Mouse (Mus musculus): Measurements from ENCODE around the gene 4921539E11Rik. TPM values are rescaled to one million over a fixed set of nuclear protein-coding genes. Genes with fewer than 3 reads are reported as not detected.
A peak's percentile ranks its signal among the peaks of the same experiment; 100 is the strongest.

4921539E11Rik gene
- polyA plus RNA-seq, 1 experiment, result not detected

- H3K27ac ChIP-seq (ENCODE audit: insufficient read depth, low read length), result peak within 1 kb of the TSS; percentile 74
- no peaks in the 10 kb centered on the region for H3K27me3 ChIP-seq (ENCODE audit: control insufficient read depth, insufficient read depth, low read length)
- peak; percentile 60 for TF ChIP-seq POLR2A (IDR thresholded peaks at IDR 0.05; ENCODE audit: borderline replicate concordance, insufficient read depth, low read length)
- TF ChIP-seq CTCF (IDR thresholded peaks at IDR 0.05; ENCODE audit: borderline replicate concordance, insufficient read depth, low read depth, low read length), result peak; percentile 81
- H3K4me1 ChIP-seq (ENCODE audit: control insufficient read depth, insufficient read depth, low read length), result 0 out of 2 replicates have a peak, but pooled peaks cover 2% of the 10 kb centered on the region
- DNase-seq, result peak; percentile 99 to 100
- under 1% methylated on average over 60 of the region's 61 CpGs for WGBS
- H3K4me3 ChIP-seq (replicated peaks; ENCODE audit: insufficient read depth, low read depth, low read length), result peak within 1 kb of the TSS; percentile 67
Observed at GRCm38 (mm10) chr4:103313587-103314525, 23.2 kb upstream of the 4921539E11Rik start, which contains the start of gene Oma1. Gene Oma1, plus strand, starts transcription at chr4:103313812.

- 13% methylated on average over 1 of the region's 1 CpGs for WGBS
- DNase-seq, result peak; percentile 79 to 82
- Histone ChIP-seq H3K27me3 (ENCODE audit: control insufficient read depth, insufficient read depth, low read length) (no peaks in the 10 kb centered on the region), H3K4me1 (ENCODE audit: control insufficient read depth, insufficient read depth, low read length) (peaks cover 10% of the 10 kb centered on the region), H3K4me3 (replicated peaks; ENCODE audit: insufficient read depth, low read depth, low read length) (no peak overlapping the region), H3K27ac (ENCODE audit: insufficient read depth, low read length) (0 out of 2 replicates have a peak overlapping the region, but pooled peaks have one; percentile 36)
- TF ChIP-seq POLR2A (IDR thresholded peaks at IDR 0.05; ENCODE audit: borderline replicate concordance, insufficient read depth, low read length), result no peak
- no peak for TF ChIP-seq CTCF (IDR thresholded peaks at IDR 0.05; ENCODE audit: borderline replicate concordance, insufficient read depth, low read depth, low read length)
Observed at GRCm38 (mm10) chr4:103303851-103304250, 13.2 kb upstream of the 4921539E11Rik start.

DNA sequence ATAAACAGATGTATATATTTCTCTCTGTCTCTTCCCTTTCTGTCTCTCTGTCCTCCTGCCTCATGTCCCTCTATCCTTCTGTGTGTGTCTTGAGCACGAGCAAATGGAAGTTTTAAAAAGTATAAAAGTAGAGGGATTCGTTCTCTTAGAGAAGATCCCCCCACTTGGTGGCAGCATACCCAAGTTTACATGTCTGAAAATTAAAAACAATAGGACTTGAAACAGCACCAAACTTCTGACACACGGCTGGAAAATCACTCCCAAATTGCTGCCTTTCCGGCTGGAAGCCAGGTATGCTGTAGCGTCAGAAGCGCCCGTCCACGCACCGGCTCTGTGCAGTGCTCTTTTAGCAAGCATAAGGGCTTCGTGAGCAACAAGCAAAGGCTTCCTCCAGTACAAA is 8.7 kb upstream of the 4921539E11Rik start:
- H3K27ac ChIP-seq (ENCODE audit: insufficient read depth, low read length), result no peak overlapping the region
- DNase-seq, result no peak
- 37% methylated on average over 10 of the region's 10 CpGs for whole genome bisulfite sequencing
- TF ChIP-seq POLR2A (IDR thresholded peaks at IDR 0.05; ENCODE audit: borderline replicate concordance, insufficient read depth, low read length) (no peak), CTCF (IDR thresholded peaks at IDR 0.05; ENCODE audit: borderline replicate concordance, insufficient read depth, low read depth, low read length) (no peak)
- no peaks in the 10 kb centered on the region for H3K27me3 ChIP-seq (ENCODE audit: control insufficient read depth, insufficient read depth, low read length)
- peaks cover 9% of the 10 kb centered on the region for H3K4me1 ChIP-seq (ENCODE audit: control insufficient read depth, insufficient read depth, low read length)
- H3K4me3 ChIP-seq (replicated peaks; ENCODE audit: insufficient read depth, low read depth, low read length), result no peak overlapping the region

DNA sequence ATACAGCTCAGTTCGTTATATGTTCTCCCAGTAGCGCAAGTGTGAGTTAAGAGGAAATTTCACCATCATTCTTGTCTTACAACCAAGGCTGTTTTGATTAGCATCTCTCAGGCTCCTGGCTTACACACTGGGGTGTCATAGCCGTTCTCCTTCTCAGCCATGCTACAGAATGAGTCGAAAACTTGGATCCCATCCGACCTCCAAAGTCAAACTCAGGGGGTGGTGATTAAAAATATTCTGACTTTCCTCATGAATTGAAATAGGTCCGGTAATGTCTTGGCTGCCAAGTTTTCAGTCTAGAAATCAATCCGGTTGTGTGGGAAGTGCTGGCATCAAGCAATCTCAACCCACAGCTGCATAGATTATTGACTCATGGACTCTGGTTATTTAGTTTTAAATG is 2.3 kb downstream of the 4921539E11Rik start:
- Histone ChIP-seq H3K4me3 (replicated peaks; ENCODE audit: insufficient read depth, low read depth, low read length) (no peak overlapping the region), H3K4me1 (ENCODE audit: control insufficient read depth, insufficient read depth, low read length) (no peaks in the 10 kb centered on the region), H3K27ac (ENCODE audit: insufficient read depth, low read length) (no peak overlapping the region), H3K27me3 (ENCODE audit: control insufficient read depth, insufficient read depth, low read length) (no peaks in the 10 kb centered on the region)
- TF ChIP-seq CTCF (IDR thresholded peaks at IDR 0.05; ENCODE audit: borderline replicate concordance, insufficient read depth, low read depth, low read length) (no peak), POLR2A (IDR thresholded peaks at IDR 0.05; ENCODE audit: borderline replicate concordance, insufficient read depth, low read length) (no peak)
- no peak for DNase-seq
- 49% methylated on average over 7 of the region's 7 CpGs for WGBS

GRCm38 (mm10) chr4:103273021-103273420 is 17.6 kb downstream of the 4921539E11Rik start:
- no peak overlapping the region for H3K27ac ChIP-seq (ENCODE audit: insufficient read depth, low read length)
- TF ChIP-seq POLR2A (IDR thresholded peaks at IDR 0.05; ENCODE audit: borderline replicate concordance, insufficient read depth, low read length) (no peak), CTCF (IDR thresholded peaks at IDR 0.05; ENCODE audit: borderline replicate concordance, insufficient read depth, low read depth, low read length) (no peak)
- no peak overlapping the region for H3K4me3 ChIP-seq (replicated peaks; ENCODE audit: insufficient read depth, low read depth, low read length)
- no peaks in the 10 kb centered on the region for H3K27me3 ChIP-seq (ENCODE audit: control insufficient read depth, insufficient read depth, low read length)
- no peak for DNase-seq
- no peaks in the 10 kb centered on the region for H3K4me1 ChIP-seq (ENCODE audit: control insufficient read depth, insufficient read depth, low read length)
- WGBS, result 83% methylated on average over 7 of the region's 8 CpGs

GRCm38 (mm10) chr4:103269336-103269735 is 21.3 kb downstream of the 4921539E11Rik start:
- Histone ChIP-seq H3K4me1 (ENCODE audit: control insufficient read depth, insufficient read depth, low read length) (no peaks in the 10 kb centered on the region), H3K27ac (ENCODE audit: insufficient read depth, low read length) (no peak overlapping the region), H3K27me3 (ENCODE audit: control insufficient read depth, insufficient read depth, low read length) (no peaks in the 10 kb centered on the region; the same call in 1 of the 2 replicates), H3K4me3 (replicated peaks; ENCODE audit: insufficient read depth, low read depth, low read length) (no peak overlapping the region)
- no peak for DNase-seq
- TF ChIP-seq POLR2A (IDR thresholded peaks at IDR 0.05; ENCODE audit: borderline replicate concordance, insufficient read depth, low read length) (no peak), CTCF (IDR thresholded peaks at IDR 0.05; ENCODE audit: borderline replicate concordance, insufficient read depth, low read depth, low read length) (no peak; the same call in 1 of the 2 replicates)
- WGBS, result 89% methylated on average over 4 of the region's 4 CpGs

- H3K27ac ChIP-seq (ENCODE audit: insufficient read depth, low read length), result no peak overlapping the region
- no peak for DNase-seq
- no peaks in the 10 kb centered on the region; the same call in 1 of the 2 replicates for H3K27me3 ChIP-seq (ENCODE audit: control insufficient read depth, insufficient read depth, low read length)
- no peak overlapping the region for H3K4me3 ChIP-seq (replicated peaks; ENCODE audit: insufficient read depth, low read depth, low read length)
- TF ChIP-seq CTCF (IDR thresholded peaks at IDR 0.05; ENCODE audit: borderline replicate concordance, insufficient read depth, low read depth, low read length) (no peak), POLR2A (IDR thresholded peaks at IDR 0.05; ENCODE audit: borderline replicate concordance, insufficient read depth, low read length) (no peak)
- no peaks in the 10 kb centered on the region for H3K4me1 ChIP-seq (ENCODE audit: control insufficient read depth, insufficient read depth, low read length)
- WGBS, result 44% methylated on average over 2 of the region's 2 CpGs
Observed at GRCm38 (mm10) chr4:103265166-103265565, 25.5 kb downstream of the 4921539E11Rik start.

All from cerebellum, adult 2 months (tissue).